Mouse (Mus musculus): ENCODE measurements around the gene Hk1. TPM values are rescaled to one million over a fixed set of nuclear protein-coding genes. Genes with fewer than 3 reads are reported as not detected.

Gene Hk1
- polyA plus RNA-seq, 1 experiment from 2014 or later = 28.2 TPM

DNA sequence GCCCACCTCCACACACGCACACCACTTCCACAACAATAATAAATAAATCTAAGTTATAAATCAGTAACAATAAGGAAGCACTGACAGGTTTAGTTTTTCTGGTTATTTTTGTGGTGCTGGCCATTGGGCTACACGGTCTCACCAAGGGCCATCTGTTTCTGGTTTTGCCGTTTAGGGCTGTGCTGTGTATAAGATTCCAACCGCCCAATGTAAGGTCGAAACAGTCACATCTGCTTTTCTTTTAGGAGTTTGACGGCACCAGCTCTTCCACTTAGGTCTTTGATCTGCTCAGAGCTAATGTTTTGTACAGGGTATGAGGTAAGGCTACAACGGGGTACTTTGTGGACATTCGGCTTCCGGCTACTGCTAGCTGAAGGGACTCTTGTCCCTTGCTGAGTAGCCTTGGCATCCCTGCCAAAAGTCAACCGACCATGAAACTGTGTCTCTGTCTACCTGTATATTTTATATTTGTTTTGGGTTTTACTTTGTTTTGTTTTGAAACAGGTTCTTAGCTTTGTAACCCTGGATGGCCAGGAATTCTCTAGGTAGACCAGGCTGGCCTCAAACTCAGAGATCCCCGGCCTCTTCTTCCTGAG is 70.7 kb downstream of the Hk1 start:
- H3K4me1 ChIP-seq (replicated peaks; ENCODE audit: control insufficient read depth, insufficient read depth, low read length) = 0 out of 2 replicates have a peak, but pooled peaks cover 2% of the 10 kb centered on the region
- H3K4me3 ChIP-seq (ENCODE audit: low read depth, low read length) = no peak overlapping the region
- ATAC-seq (replicated peaks; ENCODE audit: low FRiP score) (no peak), DNase-seq (ENCODE audit: low spot score) (no peak)
- WGBS = 82% methylated on average over 11 of the region's 11 CpGs
- no peak overlapping the region for H3K4me2 ChIP-seq (ENCODE audit: low read depth, low read length, severe bottlenecking)
- H3K27me3 ChIP-seq (ENCODE audit: control insufficient read depth, insufficient read depth, low read length) = no peaks in the 10 kb centered on the region
- H3K9me3 ChIP-seq (ENCODE audit: control insufficient read depth, low read length) = no peaks in the 10 kb centered on the region
- H3K27ac ChIP-seq (ENCODE audit: low read depth, low read length) = no peak overlapping the region
- no peaks in the 10 kb centered on the region for H3K36me3 ChIP-seq (ENCODE audit: control insufficient read depth, insufficient read depth, low read length)
- no peak overlapping the region for H3K9ac ChIP-seq (ENCODE audit: low read length)

DNA sequence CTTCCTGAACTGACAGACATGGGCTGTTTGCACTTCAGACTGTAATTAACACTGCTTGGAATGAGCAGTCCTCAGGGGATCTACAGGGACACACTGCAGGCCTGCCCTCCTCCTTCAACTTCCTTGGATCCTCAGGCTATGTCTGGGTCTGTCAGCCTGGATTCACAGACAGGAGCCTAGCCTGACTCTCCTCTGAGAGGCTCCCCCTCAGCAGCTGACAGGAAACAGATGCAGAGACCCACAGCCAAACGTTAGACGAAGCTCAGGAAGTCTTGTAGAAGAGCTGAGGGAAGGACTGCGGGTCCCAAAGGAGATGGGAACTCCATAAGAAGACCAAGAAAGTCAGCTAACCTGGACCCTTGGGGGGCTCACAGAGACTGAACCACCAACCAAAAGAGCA is 73.2 kb downstream of the Hk1 start:
- no peak for DNase-seq (ENCODE audit: low spot score)
- Histone ChIP-seq H3K9ac (ENCODE audit: low read length) (no peak overlapping the region), H3K27me3 (ENCODE audit: control insufficient read depth, insufficient read depth, low read length) (no peaks in the 10 kb centered on the region), H3K4me3 (ENCODE audit: low read depth, low read length) (no peak overlapping the region), H3K36me3 (ENCODE audit: control insufficient read depth, insufficient read depth, low read length) (no peaks in the 10 kb centered on the region), H3K27ac (ENCODE audit: low read depth, low read length) (no peak overlapping the region), H3K4me2 (ENCODE audit: low read depth, low read length, severe bottlenecking) (no peak overlapping the region), H3K4me1 (replicated peaks; ENCODE audit: control insufficient read depth, insufficient read depth, low read length) (0 out of 2 replicates have a peak, but pooled peaks cover 1% of the 10 kb centered on the region), H3K9me3 (ENCODE audit: control insufficient read depth, low read length) (no peaks in the 10 kb centered on the region)
- no peak for ATAC-seq (replicated peaks; ENCODE audit: low FRiP score)
- 71% methylated on average over 3 of the region's 3 CpGs for WGBS

DNA sequence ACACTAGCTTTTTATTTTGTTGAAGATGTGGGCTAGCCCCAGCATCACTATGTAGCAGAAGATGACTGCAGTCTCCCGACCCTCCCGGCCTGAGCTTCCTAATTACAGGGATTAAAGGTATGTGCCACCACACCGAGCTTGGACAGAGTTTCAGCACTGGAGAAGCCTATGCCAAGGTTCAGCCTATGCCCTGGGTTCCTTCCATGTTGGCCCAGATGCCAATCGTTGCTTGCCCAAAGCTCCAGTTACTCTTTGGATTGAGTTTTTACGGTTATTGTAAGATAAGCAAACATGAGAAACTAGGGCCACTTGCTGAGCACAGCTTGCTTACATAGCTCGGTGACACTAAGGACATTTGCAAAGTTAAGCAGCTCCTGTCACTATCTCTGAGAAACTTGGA is 74.6 kb downstream of the Hk1 start:
- H3K27me3 ChIP-seq (ENCODE audit: control insufficient read depth, insufficient read depth, low read length) = no peaks in the 10 kb centered on the region
- no peak overlapping the region for H3K9ac ChIP-seq (ENCODE audit: low read length)
- DNase-seq (ENCODE audit: low spot score) (no peak), ATAC-seq (replicated peaks; ENCODE audit: low FRiP score) (no peak)
- H3K27ac ChIP-seq (ENCODE audit: low read depth, low read length) = no peak overlapping the region
- no peaks in the 10 kb centered on the region for H3K4me1 ChIP-seq (replicated peaks; ENCODE audit: control insufficient read depth, insufficient read depth, low read length)
- H3K36me3 ChIP-seq (ENCODE audit: control insufficient read depth, insufficient read depth, low read length) = no peaks in the 10 kb centered on the region
- no peak overlapping the region for H3K4me2 ChIP-seq (ENCODE audit: low read depth, low read length, severe bottlenecking)
- 85% methylated on average over 6 of the region's 6 CpGs for WGBS
- H3K9me3 ChIP-seq (ENCODE audit: control insufficient read depth, low read length) = no peaks in the 10 kb centered on the region
- H3K4me3 ChIP-seq (ENCODE audit: low read depth, low read length) = no peak overlapping the region

DNA sequence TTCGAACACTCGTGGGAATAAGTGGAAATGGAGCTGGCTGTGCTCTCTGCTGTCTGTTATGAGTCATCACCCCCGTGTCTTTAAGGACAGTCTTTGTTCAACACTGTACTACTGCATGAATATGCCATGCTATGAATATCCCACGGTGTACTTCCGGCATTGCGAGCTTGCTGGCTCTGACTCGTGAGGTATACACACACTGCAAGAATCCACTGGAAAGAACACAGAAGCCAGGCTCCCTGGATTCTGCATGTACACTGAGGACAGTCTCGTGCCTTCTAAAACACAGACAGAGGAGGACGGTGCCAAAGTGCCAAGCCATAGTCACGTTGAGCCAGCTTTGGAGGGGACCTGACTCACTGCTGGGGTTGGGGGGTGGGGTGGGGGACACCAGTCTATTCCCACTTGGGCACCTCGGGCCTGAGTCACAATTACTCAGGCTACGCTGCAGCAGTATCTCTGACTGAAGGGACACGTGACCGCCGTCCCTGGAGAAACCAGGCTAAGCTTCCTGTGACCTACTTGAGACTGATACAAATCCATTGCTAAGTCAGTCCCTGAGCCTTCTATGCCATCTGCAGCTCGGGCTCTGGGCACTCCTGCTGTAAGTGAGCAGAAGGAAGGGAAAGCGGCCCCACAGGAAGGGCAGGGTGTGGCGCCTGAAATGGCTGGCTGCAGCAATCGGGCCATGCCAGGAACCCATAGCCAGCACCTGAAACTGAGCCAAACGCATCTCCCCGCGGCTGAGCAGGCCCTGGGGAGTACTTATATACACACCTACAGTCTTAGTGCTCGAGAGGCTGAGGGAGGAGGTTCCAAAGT is 79.5 kb downstream of the Hk1 start:
- H3K9ac ChIP-seq (ENCODE audit: low read length) = no peak overlapping the region
- H3K27me3 ChIP-seq (ENCODE audit: control insufficient read depth, insufficient read depth, low read length) = no peaks in the 10 kb centered on the region
- DNase-seq (ENCODE audit: low spot score) (no peak), ATAC-seq (replicated peaks; ENCODE audit: low FRiP score) (no peak)
- 89% methylated on average over 23 of the region's 23 CpGs for WGBS
- no peak overlapping the region for H3K4me2 ChIP-seq (ENCODE audit: low read depth, low read length, severe bottlenecking)
- no peaks in the 10 kb centered on the region for H3K9me3 ChIP-seq (ENCODE audit: control insufficient read depth, low read length)
- H3K4me1 ChIP-seq (replicated peaks; ENCODE audit: control insufficient read depth, insufficient read depth, low read length) = no peaks in the 10 kb centered on the region
- H3K27ac ChIP-seq (ENCODE audit: low read depth, low read length) = no peak overlapping the region
- no peaks in the 10 kb centered on the region for H3K36me3 ChIP-seq (ENCODE audit: control insufficient read depth, insufficient read depth, low read length)
- H3K4me3 ChIP-seq (ENCODE audit: low read depth, low read length) = no peak overlapping the region

DNA sequence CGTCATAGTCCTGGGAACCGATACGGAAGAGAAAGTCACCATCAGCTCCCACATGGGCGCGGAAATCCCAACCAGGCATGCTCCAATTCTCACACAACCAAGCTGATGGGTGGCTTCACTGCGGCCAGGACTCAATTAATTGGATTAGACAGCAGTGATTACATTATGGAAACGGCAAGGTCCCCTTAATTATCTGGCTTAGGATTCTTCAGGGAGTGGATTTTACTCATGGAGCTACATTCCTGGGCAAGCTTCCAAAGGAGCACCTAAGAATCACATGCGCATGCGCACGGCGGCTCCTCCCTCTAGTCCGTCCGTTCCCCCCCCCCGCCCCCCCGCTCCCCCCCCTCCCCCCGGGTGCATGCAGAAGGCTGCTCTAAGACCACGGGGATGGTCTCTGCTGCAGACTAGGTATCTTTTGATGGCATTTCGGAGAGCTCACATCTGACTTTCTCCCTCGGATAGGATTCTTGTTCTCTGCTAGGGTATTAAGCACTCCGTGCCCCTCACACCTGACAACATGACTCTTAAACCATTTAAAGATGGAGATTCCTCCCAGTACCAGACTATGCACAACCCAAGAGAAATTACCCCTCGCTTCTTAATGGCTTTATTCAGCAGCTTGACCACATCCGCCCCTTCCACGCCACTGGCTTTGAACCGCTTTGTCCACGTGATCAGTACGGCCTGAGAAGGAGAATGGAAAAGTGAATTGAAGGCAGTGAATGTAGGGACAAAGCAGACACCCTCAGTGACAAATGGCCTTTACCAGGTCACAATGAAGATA is 83.4 kb downstream of the Hk1 start:
- Histone ChIP-seq H3K27ac (ENCODE audit: low read depth, low read length) (no peak overlapping the region), H3K9ac (ENCODE audit: low read length) (no peak overlapping the region), H3K4me1 (replicated peaks; ENCODE audit: control insufficient read depth, insufficient read depth, low read length) (no peaks in the 10 kb centered on the region), H3K9me3 (ENCODE audit: control insufficient read depth, low read length) (no peaks in the 10 kb centered on the region), H3K27me3 (ENCODE audit: control insufficient read depth, insufficient read depth, low read length) (no peaks in the 10 kb centered on the region), H3K4me3 (ENCODE audit: low read depth, low read length) (no peak overlapping the region), H3K36me3 (ENCODE audit: control insufficient read depth, insufficient read depth, low read length) (no peaks in the 10 kb centered on the region), H3K4me2 (ENCODE audit: low read depth, low read length, severe bottlenecking) (no peak overlapping the region)
- 63% methylated on average over 23 of the region's 26 CpGs for WGBS
- DNase-seq (ENCODE audit: low spot score) (no peak), ATAC-seq (replicated peaks; ENCODE audit: low FRiP score) (no peak)

DNA sequence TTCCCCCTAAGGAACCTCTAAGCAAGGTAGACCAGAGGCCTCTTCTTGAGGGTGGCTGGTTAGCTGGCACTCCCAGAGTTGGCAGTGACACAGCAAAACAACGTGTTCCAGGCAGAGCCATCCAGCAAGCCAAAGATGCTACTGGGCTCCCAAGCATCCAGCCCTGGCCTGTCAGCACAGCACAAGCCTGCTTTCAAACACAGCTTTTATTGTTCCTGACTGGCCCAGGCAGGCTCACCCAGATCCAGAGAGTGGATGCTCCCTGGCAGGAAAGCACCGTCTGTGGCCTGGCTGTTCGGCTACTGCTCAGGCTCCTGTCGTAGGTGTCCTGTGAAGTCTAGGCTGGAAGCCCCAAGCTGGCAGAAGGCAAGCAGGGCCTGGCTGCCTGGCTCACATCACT is 85.6 kb downstream of the Hk1 start:
- H3K4me3 ChIP-seq (ENCODE audit: low read depth, low read length) = no peak overlapping the region
- 90% methylated on average over 4 of the region's 4 CpGs for WGBS

DNA sequence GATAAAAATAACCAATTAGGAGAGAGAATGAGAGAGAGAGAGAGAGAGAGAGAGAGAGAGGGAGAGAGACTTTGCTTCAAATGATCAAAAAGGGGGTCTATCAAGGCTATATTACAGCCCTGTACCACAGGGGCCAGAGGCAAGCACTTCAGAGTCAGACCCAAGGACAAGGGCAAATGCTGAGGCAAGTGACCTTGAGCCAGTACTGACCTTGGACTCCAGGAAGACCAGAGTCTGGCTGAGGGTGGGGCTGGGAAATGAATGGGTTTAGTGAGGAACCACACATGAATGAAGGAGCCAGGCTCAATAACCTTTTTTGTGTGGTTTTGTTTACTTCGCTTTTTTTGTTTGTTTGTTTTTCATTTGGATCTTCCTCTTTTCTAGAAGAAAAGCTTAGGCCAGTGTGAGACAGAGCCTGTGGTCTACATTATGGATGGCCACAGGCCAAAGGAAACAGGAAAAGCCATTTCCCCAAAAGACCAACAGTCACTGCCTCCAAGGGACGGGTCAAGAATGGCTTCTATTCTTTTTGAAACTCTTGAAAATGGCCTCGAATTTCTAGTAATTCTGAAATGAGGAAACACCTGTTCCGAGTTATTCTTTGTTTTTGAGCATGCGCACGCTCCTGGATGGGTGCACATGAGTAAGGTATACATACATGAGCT is 92.1 kb downstream of the Hk1 start:
- no peak overlapping the region for H3K9ac ChIP-seq (ENCODE audit: low read length)
- H3K4me2 ChIP-seq (ENCODE audit: low read depth, low read length, severe bottlenecking) = no peak overlapping the region
- no peaks in the 10 kb centered on the region for H3K4me1 ChIP-seq (replicated peaks; ENCODE audit: control insufficient read depth, insufficient read depth, low read length)
- no peaks in the 10 kb centered on the region for H3K9me3 ChIP-seq (ENCODE audit: control insufficient read depth, low read length)
- no peak for ATAC-seq (replicated peaks; ENCODE audit: low FRiP score)
- WGBS = 82% methylated on average over 6 of the region's 6 CpGs
- DNase-seq (ENCODE audit: low spot score) = no peak
- H3K36me3 ChIP-seq (ENCODE audit: control insufficient read depth, insufficient read depth, low read length) = no peaks in the 10 kb centered on the region; the same call in 1 of the 2 replicates
- no peaks in the 10 kb centered on the region for H3K27me3 ChIP-seq (ENCODE audit: control insufficient read depth, insufficient read depth, low read length)
- no peak overlapping the region for H3K4me3 ChIP-seq (ENCODE audit: low read depth, low read length)
- no peak overlapping the region for H3K27ac ChIP-seq (ENCODE audit: low read depth, low read length)

More for the DNA sequence above, 85.6 kb downstream of the Hk1 start:
- Histone ChIP-seq H3K4me2 (ENCODE audit: low read depth, low read length, severe bottlenecking) (no peak overlapping the region), H3K9me3 (ENCODE audit: control insufficient read depth, low read length) (no peaks in the 10 kb centered on the region), H3K36me3 (ENCODE audit: control insufficient read depth, insufficient read depth, low read length) (no peaks in the 10 kb centered on the region; the same call in 1 of the 2 replicates), H3K9ac (ENCODE audit: low read length) (no peak overlapping the region), H3K27ac (ENCODE audit: low read depth, low read length) (no peak overlapping the region), H3K27me3 (ENCODE audit: control insufficient read depth, insufficient read depth, low read length) (no peaks in the 10 kb centered on the region), H3K4me1 (replicated peaks; ENCODE audit: control insufficient read depth, insufficient read depth, low read length) (no peaks in the 10 kb centered on the region)
- DNase-seq (ENCODE audit: low spot score) (no peak), ATAC-seq (replicated peaks; ENCODE audit: low FRiP score) (no peak)

DNA sequence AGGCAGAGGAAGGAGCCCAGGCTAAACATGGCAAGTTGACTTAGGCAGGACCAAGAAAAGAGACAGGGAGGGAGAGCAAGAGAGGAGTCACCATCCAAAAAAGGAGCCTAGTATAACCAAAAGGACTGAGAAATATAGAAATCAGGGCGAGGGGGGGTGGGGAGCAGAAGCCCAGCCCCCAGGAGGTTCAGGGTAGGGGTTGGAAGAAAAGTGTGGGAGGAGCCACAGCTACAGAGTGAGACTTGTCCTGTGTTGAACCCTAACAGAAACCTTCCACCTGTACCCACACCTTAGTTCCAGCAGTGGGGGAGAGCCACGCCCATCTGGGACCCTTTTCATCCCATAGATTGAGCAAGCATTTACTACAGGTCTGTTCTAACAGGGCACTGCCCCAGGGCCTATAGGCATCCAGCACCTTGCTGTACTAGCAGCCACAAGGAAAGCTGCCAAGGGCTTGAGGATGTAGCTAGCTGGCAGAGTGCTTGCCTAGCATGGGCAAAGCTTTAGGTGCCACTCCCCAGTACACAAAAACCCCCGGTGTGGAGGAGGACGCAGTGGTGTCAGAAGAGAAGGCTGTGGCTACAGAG is 96.4 kb downstream of the Hk1 start:
- no peak overlapping the region for H3K4me2 ChIP-seq (ENCODE audit: low read depth, low read length, severe bottlenecking)
- no peak overlapping the region for H3K4me3 ChIP-seq (ENCODE audit: low read depth, low read length)
- 81% methylated on average over 4 of the region's 4 CpGs for WGBS
- DNase-seq (ENCODE audit: low spot score) (no peak), ATAC-seq (replicated peaks; ENCODE audit: low FRiP score) (no peak)
- no peaks in the 10 kb centered on the region; the same call in 1 of the 2 replicates for H3K36me3 ChIP-seq (ENCODE audit: control insufficient read depth, insufficient read depth, low read length)
- no peak overlapping the region for H3K9ac ChIP-seq (ENCODE audit: low read length)
- no peaks in the 10 kb centered on the region for H3K27me3 ChIP-seq (ENCODE audit: control insufficient read depth, insufficient read depth, low read length)
- no peak overlapping the region for H3K27ac ChIP-seq (ENCODE audit: low read depth, low read length)
- no peaks in the 10 kb centered on the region for H3K4me1 ChIP-seq (replicated peaks; ENCODE audit: control insufficient read depth, insufficient read depth, low read length)
- no peaks in the 10 kb centered on the region for H3K9me3 ChIP-seq (ENCODE audit: control insufficient read depth, low read length)

Measured in forebrain, embryonic 11.5 days (tissue).